Comparison of ENCODE assay signal across 9 mouse cellular contexts in genomic region chr7:44303346-44304340, GRCm38 (mm10). TPM values are rescaled to one million over a fixed set of nuclear protein-coding genes. Genes with fewer than 3 reads are reported as not detected.
DNase-seq lines count a peak whose midpoint lies in the region; ATAC-seq and TF ChIP-seq lines count a peak whose summit lies in the region.
"Had no signal": no experiment of that assay in that cellular context is flagged by ENCODE, and none has a peak within 500 bp of the region (broad histone marks: within the 10 kb centered on the region; RNA-seq: fewer than 3 reads in every experiment).

No protein-coding gene starts in this region.

- DNase-seq in heart, postnatal 10 days = no peak
- DNase-seq in forebrain, embryonic 14.5 days (ENCODE audit: low spot score) = no peak
- DNase-seq in gastrocnemius, adult 18-20 months (ENCODE audit: low spot score) = no peak
- DNase-seq in urinary bladder, adult 2 months (ENCODE audit: low spot score) = no peak
- DNase-seq in adrenal gland, postnatal 36 days = no peak

- H3K4me3 ChIP-seq in heart, embryonic 12.5 days = peak overlapping the region; percentile 59
- peak overlapping the region; percentile 75 for H3K4me3 ChIP-seq in ES-Bruce4 (ENCODE audit: low read depth, low read length)
- H3K4me3 ChIP-seq in forebrain, embryonic 14.5 days (ENCODE audit: low read depth, low read length) = peak overlapping the region; percentile 70
- peak overlapping the region; percentile 64 for H3K4me3 ChIP-seq in liver, embryonic 15.5 days (replicated peaks)

- TF ChIP-seq POLR2A in ES-Bruce4 (IDR thresholded peaks at IDR 0.05; ENCODE audit: insufficient read depth, low read length) = no peak

- no peak for TF ChIP-seq EP300 in ES-Bruce4 (IDR thresholded peaks at IDR 0.05; ENCODE audit: insufficient read depth, low read depth, low read length)

- WGBS in heart, embryonic 12.5 days = 84% methylated on average over 14 of the region's 14 CpGs
- 85% methylated on average over 14 of the region's 14 CpGs for WGBS in forebrain, embryonic 14.5 days
- WGBS in liver, embryonic 15.5 days (ENCODE audit: insufficient replicate concordance) = 74% methylated on average over 14 of the region's 14 CpGs

- H3K27me3 ChIP-seq in heart, embryonic 12.5 days (replicated peaks) = peaks cover 35% of the 10 kb centered on the region
- no peaks in the 10 kb centered on the region for H3K27me3 ChIP-seq in ES-Bruce4 (ENCODE audit: control insufficient read depth, insufficient read depth, low read length, poor library complexity, severe bottlenecking)
- H3K27me3 ChIP-seq in forebrain, embryonic 14.5 days (replicated peaks; ENCODE audit: control insufficient read depth, insufficient read depth, low read length) = no peaks in the 10 kb centered on the region
- H3K27me3 ChIP-seq in liver, embryonic 15.5 days = peaks cover 39% of the 10 kb centered on the region

- H3K9me3 ChIP-seq in heart, embryonic 12.5 days (replicated peaks) = no peaks in the 10 kb centered on the region
- no peaks in the 10 kb centered on the region for H3K9me3 ChIP-seq in ES-Bruce4 (replicated peaks; ENCODE audit: control insufficient read depth, insufficient read depth, low read length, poor library complexity, severe bottlenecking)
- no peaks in the 10 kb centered on the region for H3K9me3 ChIP-seq in forebrain, embryonic 14.5 days (replicated peaks; ENCODE audit: control insufficient read depth, low read length)
- no peaks in the 10 kb centered on the region for H3K9me3 ChIP-seq in liver, embryonic 15.5 days (replicated peaks)

- peak overlapping the region; percentile 86 for H3K4me2 ChIP-seq in heart, embryonic 12.5 days
- peak overlapping the region; percentile 67 for H3K4me2 ChIP-seq in forebrain, embryonic 14.5 days (ENCODE audit: low read length)
- peak overlapping the region; percentile 89 for H3K4me2 ChIP-seq in liver, embryonic 15.5 days

- intact Hi-C loops in heart, postnatal 10 days (cut with DNase I) = loop anchor here (5.0 kb wide), 2 partner anchors 49 to 1619 kb away; partner anchors contain the start of genes Ccdc114 and Emp3

- H3K36me3 ChIP-seq in heart, embryonic 12.5 days = no peaks in the 10 kb centered on the region
- H3K36me3 ChIP-seq in ES-Bruce4 (ENCODE audit: control insufficient read depth, insufficient read depth, low read length, poor library complexity, severe bottlenecking) = no peaks in the 10 kb centered on the region
- no peaks in the 10 kb centered on the region for H3K36me3 ChIP-seq in forebrain, embryonic 14.5 days (ENCODE audit: control insufficient read depth, insufficient read depth, low read length)
- H3K36me3 ChIP-seq in liver, embryonic 15.5 days (replicated peaks) = no peaks in the 10 kb centered on the region

- peak overlapping the region; percentile 78 for H3K9ac ChIP-seq in heart, embryonic 12.5 days
- H3K9ac ChIP-seq in ES-Bruce4 (ENCODE audit: low read depth, poor library complexity, severe bottlenecking) = peak overlapping the region; percentile 74
- H3K9ac ChIP-seq in forebrain, embryonic 14.5 days (ENCODE audit: low read length) = peak overlapping the region; percentile 97
- H3K9ac ChIP-seq in liver, embryonic 15.5 days = peak overlapping the region; percentile 69; the same call in 1 of the 2 replicates

- TF ChIP-seq CTCF in ES-Bruce4 (IDR thresholded peaks at IDR 0.05; ENCODE audit: low read depth, low read length) = no peak

- peaks cover 6% of the 10 kb centered on the region; the same call in 1 of the 2 replicates for H3K4me1 ChIP-seq in heart, embryonic 12.5 days (replicated peaks)
- peaks cover 1% of the 10 kb centered on the region for H3K4me1 ChIP-seq in ES-Bruce4 (ENCODE audit: control insufficient read depth, insufficient read depth, low read length)
- peaks cover 7% of the 10 kb centered on the region for H3K4me1 ChIP-seq in forebrain, embryonic 14.5 days (ENCODE audit: control insufficient read depth, insufficient read depth, low read length)
- H3K4me1 ChIP-seq in liver, embryonic 15.5 days (replicated peaks) = peaks cover 25% of the 10 kb centered on the region

- no peak for ATAC-seq in heart, embryonic 12.5 days (ENCODE audit: insufficient number of reproducible peaks, low FRiP score)
- no peak for ATAC-seq in forebrain, embryonic 14.5 days
- ATAC-seq in liver, embryonic 15.5 days (ENCODE audit: insufficient read depth) = no peak

- H3K27ac ChIP-seq in heart, embryonic 12.5 days (ENCODE audit: poor library complexity, severe bottlenecking) = no peak overlapping the region
- peak overlapping the region; percentile 60 for H3K27ac ChIP-seq in ES-Bruce4 (ENCODE audit: insufficient read depth, low read length)
- peak overlapping the region; percentile 96 for H3K27ac ChIP-seq in forebrain, embryonic 14.5 days (ENCODE audit: low read depth, low read length)
- no peak overlapping the region for H3K27ac ChIP-seq in liver, embryonic 15.5 days (replicated peaks)

RNA-seq across cellular contexts. Expression of gene Clec11a, which starts 3.1 kb away (rescaled TPM):
- 0.68 and 0.79 TPM in 2 replicates for polyA plus RNA-seq in heart, embryonic 12.5 days (2016; fragmentation: Nextera tagmentation; extraction: Ambion mirVana)
- 1 to 10 TPM; 1.1 TPM for total RNA-seq in heart, postnatal 10 days (2021)
- 0.75 and 0.87 TPM in 2 replicates for polyA plus RNA-seq in ES-Bruce4 (2011; ENCODE audit: insufficient read depth, insufficient read length, low read depth, missing spikeins)
- 3.7 and 4.5 TPM in 2 replicates for polyA plus RNA-seq in forebrain, embryonic 14.5 days (2014; fragmentation: Nextera tagmentation; extraction: Ambion mirVana)
- 0.54 and 0.63 TPM in 2 replicates for polyA plus RNA-seq in liver, embryonic 15.5 days (2015; fragmentation: Nextera tagmentation; extraction: Ambion mirVana)
- total RNA-seq in gastrocnemius, adult 18-20 months (2021) = 1 to 10 TPM in 1 of 2 experiments, under 1 TPM in 1; 0.84 to 1.3 TPM
- 17.2 and 19.7 TPM in 2 replicates for polyA plus RNA-seq in urinary bladder, adult 2 months (2012; rRNA removed)
- 1 to 10 TPM; 4.1 TPM for total RNA-seq in adrenal gland, postnatal 36 days (2021)

RNA-seq across cellular contexts. Expression of gene Shank1, which starts 6.4 kb away (rescaled TPM):
- polyA plus RNA-seq in heart, embryonic 12.5 days (2016; fragmentation: Nextera tagmentation; extraction: Ambion mirVana) = 0.80 and 0.86 TPM in 2 replicates
- 1 to 10 TPM; 1.4 TPM for total RNA-seq in heart, postnatal 10 days (2021)
- 2.5 and 3.4 TPM in 2 replicates for polyA plus RNA-seq in ES-Bruce4 (2011; ENCODE audit: insufficient read depth, insufficient read length, low read depth, missing spikeins)
- polyA plus RNA-seq in forebrain, embryonic 14.5 days (2014; fragmentation: Nextera tagmentation; extraction: Ambion mirVana) = 9.5 and 15.1 TPM in 2 replicates
- polyA plus RNA-seq in liver, embryonic 15.5 days (2015; fragmentation: Nextera tagmentation; extraction: Ambion mirVana) = 0.05 and 0.06 TPM in 2 replicates
- total RNA-seq in gastrocnemius, adult 18-20 months (2021) = under 1 TPM; 0.25 to 0.36 TPM
- polyA plus RNA-seq in urinary bladder, adult 2 months (2012; rRNA removed) = 0.85 and 1.9 TPM in 2 replicates
- 1 to 10 TPM; 5.2 to 6.7 TPM for total RNA-seq in adrenal gland, postnatal 36 days (2021)

RNA-seq across cellular contexts. Expression of gene Gm15517, which starts 42.4 kb away (rescaled TPM):
- polyA plus RNA-seq in heart, embryonic 12.5 days (2016; fragmentation: Nextera tagmentation; extraction: Ambion mirVana) = not detected in 2 replicates
- total RNA-seq in heart, postnatal 10 days (2021) = not detected
- not detected in 2 replicates for polyA plus RNA-seq in ES-Bruce4 (2011; ENCODE audit: insufficient read depth, insufficient read length, low read depth, missing spikeins)
- not detected in 2 replicates for polyA plus RNA-seq in forebrain, embryonic 14.5 days (2014; fragmentation: Nextera tagmentation; extraction: Ambion mirVana)
- polyA plus RNA-seq in liver, embryonic 15.5 days (2015; fragmentation: Nextera tagmentation; extraction: Ambion mirVana) = not detected in 2 replicates
- not detected for total RNA-seq in gastrocnemius, adult 18-20 months (2021)
- polyA plus RNA-seq in urinary bladder, adult 2 months (2012; rRNA removed) = 0.65 TPM in 1 of 2 replicates, not detected in the other
- total RNA-seq in adrenal gland, postnatal 36 days (2021) = not detected
- polyA plus RNA-seq: large intestine, adult 2 months had no signal

RNA-seq across cellular contexts. Expression of gene Acp4, which starts 46.5 kb away (rescaled TPM):
- not detected in 2 replicates for polyA plus RNA-seq in heart, embryonic 12.5 days (2016; fragmentation: Nextera tagmentation; extraction: Ambion mirVana)
- not detected for total RNA-seq in heart, postnatal 10 days (2021)
- polyA plus RNA-seq in ES-Bruce4 (2011; ENCODE audit: insufficient read depth, insufficient read length, low read depth, missing spikeins) = not detected in 2 replicates
- not detected in 2 replicates for polyA plus RNA-seq in forebrain, embryonic 14.5 days (2014; fragmentation: Nextera tagmentation; extraction: Ambion mirVana)
- polyA plus RNA-seq in liver, embryonic 15.5 days (2015; fragmentation: Nextera tagmentation; extraction: Ambion mirVana) = 0.14 TPM in 1 of 2 replicates, not detected in the other
- total RNA-seq in gastrocnemius, adult 18-20 months (2021) = not detected
- not detected in 2 replicates for polyA plus RNA-seq in urinary bladder, adult 2 months (2012; rRNA removed)
- total RNA-seq in adrenal gland, postnatal 36 days (2021) = not detected
- polyA plus RNA-seq: large intestine, adult 2 months had no signal

RNA-seq across cellular contexts. Expression of gene 2410002F23Rik, which starts 57.1 kb away (rescaled TPM):
- polyA plus RNA-seq in heart, embryonic 12.5 days (2016; fragmentation: Nextera tagmentation; extraction: Ambion mirVana) = 99.8 and 109 TPM in 2 replicates
- 10 to 100 TPM; 34.9 to 42.1 TPM for total RNA-seq in heart, postnatal 10 days (2021)
- polyA plus RNA-seq in ES-Bruce4 (2011; ENCODE audit: insufficient read depth, insufficient read length, low read depth, missing spikeins) = 76.7 and 89.3 TPM in 2 replicates
- polyA plus RNA-seq in forebrain, embryonic 14.5 days (2014; fragmentation: Nextera tagmentation; extraction: Ambion mirVana) = 162 and 186 TPM in 2 replicates
- polyA plus RNA-seq in liver, embryonic 15.5 days (2015; fragmentation: Nextera tagmentation; extraction: Ambion mirVana) = 28.0 and 30.3 TPM in 2 replicates
- 1 to 10 TPM; 4.9 to 5.9 TPM for total RNA-seq in gastrocnemius, adult 18-20 months (2021)
- polyA plus RNA-seq in urinary bladder, adult 2 months (2012; rRNA removed) = 100 and 125 TPM in 2 replicates
- 100 to 1,000 TPM in 1 of 2 experiments, 10 to 100 TPM in 1; 99.6 to 120 TPM for total RNA-seq in adrenal gland, postnatal 36 days (2021)

Comparison
In these comparisons a context has a peak if more than half of its experiments do, and no peak if none do; other contexts are left out.
1. H3K27ac ChIP-seq: peak in ES-Bruce4 (single experiment) and forebrain, embryonic 14.5 days (single experiment); none in heart, embryonic 12.5 days (single experiment) and liver, embryonic 15.5 days (single experiment).
2. Peak in every context shown above with its lines, with median percentiles within 50 percentile points of each other: H3K4me2 ChIP-seq, H3K4me3 ChIP-seq and H3K9ac ChIP-seq.